Mouse (Mus musculus): ENCODE measurements around the gene Clec16a. TPM values are rescaled to one million over a fixed set of nuclear protein-coding genes. Genes with fewer than 3 reads are reported as not detected.
A peak's percentile ranks its signal among the peaks of the same experiment; 100 is the strongest.

Clec16a gene
- polyA plus RNA-seq, 1 experiment from 2014 or later = 34.7 TPM

DNA sequence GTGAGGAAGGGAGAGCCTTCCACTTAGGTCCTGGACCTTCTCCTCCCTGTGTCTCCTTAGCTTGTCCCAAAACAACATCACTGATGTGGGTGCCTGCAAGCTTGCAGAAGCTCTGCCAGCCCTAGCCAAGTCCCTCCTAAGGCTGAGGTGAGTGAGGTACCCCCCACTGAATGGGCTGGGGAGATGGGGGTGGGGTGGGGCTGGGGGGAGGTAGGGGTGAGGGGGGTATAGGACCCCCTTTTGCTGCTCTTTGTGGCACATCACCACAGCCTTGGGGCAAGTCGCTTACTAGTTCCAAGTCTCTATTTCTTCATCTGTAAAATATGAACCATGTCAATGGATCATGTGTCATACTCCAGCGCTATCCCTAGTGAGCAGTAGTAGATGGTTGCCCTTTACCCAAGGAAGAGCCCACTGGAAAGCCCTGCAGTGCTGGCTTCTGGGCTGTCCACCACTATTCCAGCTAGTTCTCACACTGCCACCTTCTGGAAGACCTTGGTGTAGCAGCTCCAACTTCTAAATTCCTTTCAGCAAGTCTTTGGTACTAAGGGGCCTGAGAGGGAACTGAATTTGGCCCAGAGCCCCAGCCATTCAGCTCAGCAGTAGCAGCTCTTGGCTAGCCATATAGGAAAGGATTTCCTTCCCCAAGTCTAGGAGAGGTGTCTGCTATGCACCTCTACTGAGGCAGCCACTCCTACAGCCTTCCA, 24.1 kb upstream of the Clec16a start:
- ATAC-seq (replicated peaks; ENCODE audit: low FRiP score) = peak; percentile 65
- no peaks in the 10 kb centered on the region for H3K36me3 ChIP-seq
- H3K27ac ChIP-seq = no peak overlapping the region
- H3K27me3 ChIP-seq = no peaks in the 10 kb centered on the region
- H3K9ac ChIP-seq = no peak overlapping the region
- WGBS = 46% methylated on average over 2 of the region's 2 CpGs
- H3K4me1 ChIP-seq = peaks cover 16% of the 10 kb centered on the region
- no peak overlapping the region for H3K4me2 ChIP-seq
- no peak overlapping the region for H3K4me3 ChIP-seq (replicated peaks)
- H3K9me3 ChIP-seq (replicated peaks) = no peaks in the 10 kb centered on the region

DNA sequence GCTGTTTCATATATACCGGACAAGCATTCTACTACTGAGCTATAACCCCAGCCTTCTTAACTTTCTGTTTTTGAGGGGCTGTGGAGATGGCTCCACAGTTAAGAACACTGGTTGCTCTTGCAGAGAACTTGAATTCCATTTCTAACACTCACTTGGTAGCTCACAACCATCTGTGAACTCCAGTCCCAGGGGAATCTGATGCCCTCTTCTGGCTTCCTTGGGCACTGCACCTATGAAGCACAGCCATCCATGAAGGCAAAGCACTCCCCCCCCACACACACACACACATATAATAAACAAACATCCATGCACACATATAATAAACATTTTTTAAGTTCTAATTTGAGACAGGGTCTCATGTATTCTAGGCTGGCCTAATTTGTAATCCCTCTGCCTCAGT, 22.3 kb upstream of the Clec16a start:
- WGBS = 86% methylated on average over 1 of the region's 1 CpGs
- H3K27ac ChIP-seq = no peak overlapping the region
- no peak for ATAC-seq (replicated peaks; ENCODE audit: low FRiP score)

GRCm38 (mm10) chr16:10523650-10524049, 21.5 kb upstream of the Clec16a start:
- ATAC-seq (replicated peaks; ENCODE audit: low FRiP score) = no peak
- no peak overlapping the region for H3K27ac ChIP-seq
- 86% methylated on average over 8 of the region's 8 CpGs for WGBS

More for the DNA sequence above, 22.3 kb upstream of the Clec16a start:
- Histone ChIP-seq H3K4me1 (0 out of 2 replicates have a peak, but pooled peaks cover 5% of the 10 kb centered on the region), H3K4me2 (no peak overlapping the region), H3K27me3 (no peaks in the 10 kb centered on the region), H3K36me3 (no peaks in the 10 kb centered on the region), H3K9me3 (replicated peaks) (no peaks in the 10 kb centered on the region), H3K9ac (no peak overlapping the region), H3K4me3 (replicated peaks) (no peak overlapping the region)

DNA sequence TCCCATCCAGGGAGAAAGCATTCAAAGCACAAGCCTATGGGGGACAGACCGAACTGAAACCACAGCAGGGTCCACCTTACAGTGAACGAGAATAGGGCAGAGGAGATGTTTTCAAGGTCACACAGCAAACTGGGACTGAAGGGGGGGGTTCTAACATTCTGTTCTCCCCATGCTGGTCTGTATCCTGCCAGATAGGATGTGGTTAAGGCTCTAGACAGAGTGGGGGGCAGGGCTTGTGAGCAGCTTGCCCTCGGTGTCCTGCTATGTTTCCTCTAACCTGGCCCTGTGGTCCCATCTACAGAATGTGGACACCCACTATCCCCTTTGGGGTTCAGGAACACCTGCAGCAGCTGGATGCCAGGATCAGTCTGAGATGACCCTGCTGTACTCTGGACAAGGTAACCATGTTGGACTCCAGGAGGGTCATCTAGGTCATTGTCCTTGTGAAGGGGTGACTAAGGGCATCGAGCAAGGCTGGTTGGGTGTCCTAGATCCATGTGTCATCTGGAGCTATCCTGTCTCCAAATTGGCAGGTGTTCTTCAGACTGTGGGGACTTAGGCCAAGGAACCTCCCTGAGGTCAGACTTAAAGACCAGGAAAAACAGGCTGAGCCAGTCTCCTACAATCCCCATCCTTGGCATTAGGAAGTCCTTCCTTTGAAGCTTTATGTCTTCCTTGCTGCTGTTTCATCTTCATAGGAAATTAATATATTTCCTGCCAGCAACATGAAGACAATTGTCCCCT, 20.1 kb upstream of the Clec16a start:
- H3K36me3 ChIP-seq = peaks cover 10% of the 10 kb centered on the region
- H3K27ac ChIP-seq = no peak overlapping the region
- no peak overlapping the region for H3K4me2 ChIP-seq
- H3K9me3 ChIP-seq (replicated peaks) = no peaks in the 10 kb centered on the region
- no peak overlapping the region for H3K4me3 ChIP-seq (replicated peaks)
- ATAC-seq (replicated peaks; ENCODE audit: low FRiP score) = no peak
- H3K4me1 ChIP-seq = 0 out of 2 replicates have a peak, but pooled peaks cover 3% of the 10 kb centered on the region
- no peaks in the 10 kb centered on the region for H3K27me3 ChIP-seq
- H3K9ac ChIP-seq = no peak overlapping the region
- WGBS = 82% methylated on average over 4 of the region's 4 CpGs

More at GRCm38 (mm10) chr16:10523650-10524049, 21.5 kb upstream of the Clec16a start:
- H3K9ac ChIP-seq = no peak overlapping the region
- no peak overlapping the region for H3K4me2 ChIP-seq
- no peak overlapping the region for H3K4me3 ChIP-seq (replicated peaks)
- no peaks in the 10 kb centered on the region for H3K27me3 ChIP-seq
- no peaks in the 10 kb centered on the region for H3K36me3 ChIP-seq
- H3K9me3 ChIP-seq (replicated peaks) = no peaks in the 10 kb centered on the region
- 0 out of 2 replicates have a peak, but pooled peaks cover 3% of the 10 kb centered on the region for H3K4me1 ChIP-seq

GRCm38 (mm10) chr16:10525610-10525980, 19.5 kb upstream of the Clec16a start:
- Histone ChIP-seq H3K27me3 (no peaks in the 10 kb centered on the region), H3K4me2 (no peak overlapping the region), H3K4me3 (replicated peaks) (no peak overlapping the region), H3K27ac (no peak overlapping the region), H3K9ac (no peak overlapping the region), H3K36me3 (peaks cover 16% of the 10 kb centered on the region), H3K4me1 (0 out of 2 replicates have a peak, but pooled peaks cover 3% of the 10 kb centered on the region), H3K9me3 (replicated peaks) (no peaks in the 10 kb centered on the region)
- WGBS = 73% methylated on average over 2 of the region's 2 CpGs
- ATAC-seq (replicated peaks; ENCODE audit: low FRiP score) = no peak

GRCm38 (mm10) chr16:10527046-10527644, 18.0 kb upstream of the Clec16a start:
- Histone ChIP-seq H3K36me3 (peaks cover 26% of the 10 kb centered on the region), H3K9me3 (replicated peaks) (no peaks in the 10 kb centered on the region), H3K4me2 (no peak overlapping the region), H3K27me3 (no peaks in the 10 kb centered on the region), H3K4me3 (replicated peaks) (no peak overlapping the region), H3K27ac (no peak overlapping the region), H3K9ac (no peak overlapping the region), H3K4me1 (no peaks in the 10 kb centered on the region)
- 80% methylated on average over 6 of the region's 6 CpGs for WGBS
- ATAC-seq (replicated peaks; ENCODE audit: low FRiP score) = no peak

- H3K36me3 ChIP-seq = peaks cover 30% of the 10 kb centered on the region
- no peak overlapping the region for H3K9ac ChIP-seq
- no peak overlapping the region for H3K4me3 ChIP-seq (replicated peaks)
- no peaks in the 10 kb centered on the region for H3K9me3 ChIP-seq (replicated peaks)
- no peaks in the 10 kb centered on the region for H3K4me1 ChIP-seq
- H3K27me3 ChIP-seq = no peaks in the 10 kb centered on the region
- H3K4me2 ChIP-seq = no peak overlapping the region
- H3K27ac ChIP-seq = no peak overlapping the region
- 89% methylated on average over 3 of the region's 3 CpGs for WGBS
- ATAC-seq (replicated peaks; ENCODE audit: low FRiP score) = no peak
Observed at GRCm38 (mm10) chr16:10528382-10528781, 16.8 kb upstream of the Clec16a start.

GRCm38 (mm10) chr16:10530179-10530578, 15.0 kb upstream of the Clec16a start:
- no peak overlapping the region for H3K4me3 ChIP-seq (replicated peaks)

GRCm38 (mm10) chr16:10533781-10534180, 11.4 kb upstream of the Clec16a start:
- no peak overlapping the region for H3K27ac ChIP-seq
- H3K4me1 ChIP-seq = 0 out of 2 replicates have a peak, but pooled peaks cover 4% of the 10 kb centered on the region
- H3K4me3 ChIP-seq (replicated peaks) = no peak overlapping the region
- no peak overlapping the region for H3K4me2 ChIP-seq
- ATAC-seq (replicated peaks; ENCODE audit: low FRiP score) = no peak
- no peak overlapping the region for H3K9ac ChIP-seq
- 92% methylated on average over 4 of the region's 4 CpGs for WGBS
- H3K36me3 ChIP-seq = peaks cover 39% of the 10 kb centered on the region
- H3K27me3 ChIP-seq = no peaks in the 10 kb centered on the region
- no peaks in the 10 kb centered on the region for H3K9me3 ChIP-seq (replicated peaks)

More at GRCm38 (mm10) chr16:10530179-10530578, 15.0 kb upstream of the Clec16a start:
- no peak for ATAC-seq (replicated peaks; ENCODE audit: low FRiP score)
- WGBS = 83% methylated on average over 4 of the region's 4 CpGs
- Histone ChIP-seq H3K27me3 (no peaks in the 10 kb centered on the region), H3K4me1 (0 out of 2 replicates have a peak, but pooled peaks cover 4% of the 10 kb centered on the region), H3K9ac (no peak overlapping the region), H3K9me3 (replicated peaks) (no peaks in the 10 kb centered on the region), H3K36me3 (peaks cover 39% of the 10 kb centered on the region), H3K27ac (no peak overlapping the region), H3K4me2 (no peak overlapping the region)

DNA sequence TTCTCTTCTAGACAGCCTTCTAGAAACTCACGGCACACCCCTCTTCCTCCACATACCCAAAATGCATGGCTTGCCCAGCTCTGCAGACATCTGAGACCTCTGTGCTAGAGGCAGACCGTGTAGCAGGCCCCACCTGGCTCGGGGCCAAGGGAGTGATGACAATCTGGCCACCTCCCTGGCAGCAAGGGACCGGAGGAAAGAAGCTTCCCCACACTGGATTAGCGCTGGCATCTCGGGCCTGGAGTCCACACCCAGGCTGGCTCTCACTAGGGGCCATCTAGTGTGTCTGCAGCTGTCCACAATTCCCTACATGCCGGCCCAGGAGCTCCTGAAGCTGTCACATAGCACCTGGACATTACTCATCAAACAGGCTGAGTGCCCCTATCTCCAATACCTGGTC, 10.6 kb upstream of the Clec16a start:
- H3K9ac ChIP-seq = no peak overlapping the region
- no peak overlapping the region for H3K4me2 ChIP-seq
- no peak overlapping the region for H3K27ac ChIP-seq
- peaks cover 33% of the 10 kb centered on the region for H3K36me3 ChIP-seq
- peaks cover 8% of the 10 kb centered on the region; the same call in 1 of the 2 replicates for H3K4me1 ChIP-seq
- ATAC-seq (replicated peaks; ENCODE audit: low FRiP score) = no peak
- no peaks in the 10 kb centered on the region for H3K27me3 ChIP-seq
- no peaks in the 10 kb centered on the region for H3K9me3 ChIP-seq (replicated peaks)
- WGBS = 66% methylated on average over 7 of the region's 7 CpGs
- H3K4me3 ChIP-seq (replicated peaks) = no peak overlapping the region

- 72% methylated on average over 5 of the region's 5 CpGs for WGBS
- H3K4me2 ChIP-seq = no peak overlapping the region
- no peak overlapping the region for H3K9ac ChIP-seq
- no peak for ATAC-seq (replicated peaks; ENCODE audit: low FRiP score)
- H3K27ac ChIP-seq = no peak overlapping the region
- H3K4me3 ChIP-seq (replicated peaks) = no peak overlapping the region
- no peaks in the 10 kb centered on the region for H3K27me3 ChIP-seq
- peaks cover 25% of the 10 kb centered on the region for H3K4me1 ChIP-seq
- no peaks in the 10 kb centered on the region for H3K9me3 ChIP-seq (replicated peaks)
- H3K36me3 ChIP-seq = peaks cover 20% of the 10 kb centered on the region; the same call in 1 of the 2 replicates
Observed at GRCm38 (mm10) chr16:10536323-10536722, 8.8 kb upstream of the Clec16a start.

- H3K27me3 ChIP-seq = no peaks in the 10 kb centered on the region
- H3K4me1 ChIP-seq = peaks cover 32% of the 10 kb centered on the region
- H3K27ac ChIP-seq = no peak overlapping the region
- H3K4me3 ChIP-seq (replicated peaks) = no peak overlapping the region
- H3K9me3 ChIP-seq (replicated peaks) = no peaks in the 10 kb centered on the region
- H3K4me2 ChIP-seq = no peak overlapping the region
- no peak for ATAC-seq (replicated peaks; ENCODE audit: low FRiP score)
- H3K9ac ChIP-seq = no peak overlapping the region
- 0 out of 2 replicates have a peak, but pooled peaks cover 13% of the 10 kb centered on the region for H3K36me3 ChIP-seq
- 78% methylated on average over 3 of the region's 3 CpGs for WGBS
Observed at GRCm38 (mm10) chr16:10536961-10537360, 8.2 kb upstream of the Clec16a start.

Measured in kidney, embryonic 15.5 days (tissue).